Mouse (Mus musculus) layer of hippocampus, postnatal 36 days (tissue): ENCODE measurements around the gene Tnip1. TPM values are rescaled to one million over a fixed set of nuclear protein-coding genes. Genes with fewer than 3 reads are reported as not detected.
"Not testable (repeated sequence)": the region's sequence is repeated elsewhere in the genome, so short reads cannot be mapped to it uniquely, and the experiment has no call there.

Experiments used
- DNase-seq, 2 experiments: peaks; one replicate each; pipeline ENCODE4 v3.0.0; 2022
- total RNA-seq, 2 experiments: library from RNA; stranded (reverse); gene quantifications; 2 replicates each; pipeline ENCODE4 v1.2.3; 2021

Gene Tnip1
- total RNA-seq, 2 experiments from 2014 or later, result 34.2 to 36.6 TPM

DNA sequence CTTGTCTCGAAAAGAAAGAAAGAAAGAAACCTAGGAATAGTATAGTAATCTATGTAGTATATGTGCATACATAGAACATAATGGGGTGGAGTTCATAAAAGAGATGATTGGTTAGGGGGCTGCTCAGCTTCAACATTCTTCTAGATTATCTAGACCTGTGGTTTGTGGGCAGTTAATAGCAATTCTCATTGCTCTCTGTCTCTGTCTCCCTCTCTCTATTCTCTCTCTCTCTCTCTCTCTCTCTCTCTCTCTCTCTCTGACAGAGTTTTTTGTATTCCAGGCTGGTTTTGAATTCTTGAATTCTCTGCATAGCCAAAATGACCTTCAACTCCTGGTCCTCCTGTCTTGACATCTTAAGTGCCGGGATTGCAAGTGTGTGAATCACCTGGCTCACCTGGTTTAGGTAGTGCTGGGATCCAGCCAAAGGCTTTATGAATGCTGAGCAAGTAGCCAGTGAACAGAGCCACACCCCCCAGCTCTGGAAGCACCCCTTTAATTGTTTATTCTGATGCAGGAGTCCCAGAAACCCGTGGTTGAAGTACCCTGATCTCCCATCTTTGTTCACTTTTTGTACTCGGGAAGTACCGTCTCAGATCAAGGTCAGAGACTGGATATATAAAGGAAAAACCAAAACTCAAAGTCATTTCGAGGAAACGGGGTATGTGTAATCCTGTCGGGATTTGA is 8.8 kb upstream of the Tnip1 start:
- no peak for DNase-seq

DNA sequence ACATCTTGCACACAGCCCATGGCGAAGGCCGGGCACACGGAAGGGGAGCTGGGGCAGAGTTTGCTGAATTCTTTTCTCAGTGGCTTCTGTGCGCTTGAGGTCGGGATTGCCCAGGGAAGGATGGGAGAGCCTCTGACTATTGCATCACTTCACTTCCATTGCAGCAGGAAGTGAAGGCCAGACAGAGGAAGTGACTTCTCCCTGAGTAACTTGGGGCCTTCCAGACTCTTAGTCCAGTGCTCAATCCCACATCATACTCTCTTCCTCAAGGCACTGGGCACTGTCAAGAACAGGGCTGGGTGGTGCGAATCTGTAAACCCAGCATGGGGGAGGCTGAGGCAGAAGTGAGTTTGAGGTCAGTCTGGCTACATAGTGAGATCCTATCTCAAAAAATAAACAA is 2.5 kb upstream of the Tnip1 start:
- DNase-seq, result no peak

DNA sequence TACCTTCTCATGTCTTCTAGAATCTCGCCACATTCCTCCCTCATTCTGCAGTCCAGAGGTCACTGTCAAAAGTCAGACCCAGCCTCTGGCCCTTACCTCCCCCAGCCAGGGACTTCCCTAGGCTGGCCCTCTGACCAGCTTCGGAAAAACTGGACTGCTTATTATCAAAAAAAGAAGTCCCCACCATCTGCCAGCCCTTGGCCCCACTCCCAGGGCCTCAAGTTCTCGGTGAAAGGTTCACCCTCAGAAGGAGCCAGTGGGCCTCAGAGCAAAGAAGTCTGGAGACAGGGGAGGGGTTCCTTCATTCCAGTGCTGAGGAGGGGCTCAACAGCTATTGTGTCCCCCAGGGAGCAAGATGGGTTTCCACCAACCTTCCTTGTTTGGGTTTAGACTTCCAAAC is 796 bp downstream of the Tnip1 start:
- DNase-seq, result no peak

DNA sequence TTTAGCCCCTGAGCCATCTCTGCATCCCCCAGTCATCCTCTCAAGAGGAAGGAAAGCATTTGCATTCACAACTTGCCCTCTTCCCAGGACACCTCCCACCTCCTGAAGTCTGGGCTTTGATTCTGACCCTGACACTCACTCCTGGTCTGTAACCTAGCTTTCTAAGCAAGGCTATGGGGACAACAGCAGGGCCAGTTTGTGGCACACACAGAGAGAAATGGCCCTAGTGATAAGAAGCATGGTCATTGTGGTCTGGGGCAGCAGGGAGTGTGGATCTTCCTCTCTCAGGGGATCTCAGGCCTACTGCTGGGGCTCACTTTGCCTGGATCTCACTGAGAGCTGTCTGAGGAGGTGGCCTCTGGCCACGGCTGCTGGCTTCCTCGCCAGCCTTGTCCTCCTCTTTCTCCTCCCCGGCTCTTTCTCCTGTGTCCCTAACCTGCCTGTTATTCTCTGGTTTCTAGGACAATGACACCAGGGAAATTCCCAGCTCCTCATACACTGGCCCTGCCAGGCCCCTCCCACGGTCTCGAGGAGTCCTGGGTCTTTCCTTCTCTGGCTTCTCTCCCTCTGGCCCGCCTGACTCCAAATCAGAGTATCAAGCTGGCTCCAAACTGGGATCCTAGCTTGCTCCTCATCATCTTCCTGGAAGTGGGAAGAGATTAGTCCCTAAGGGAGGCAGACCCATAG is 1.4 kb downstream of the Tnip1 start:
- DNase-seq, result no peak

DNA sequence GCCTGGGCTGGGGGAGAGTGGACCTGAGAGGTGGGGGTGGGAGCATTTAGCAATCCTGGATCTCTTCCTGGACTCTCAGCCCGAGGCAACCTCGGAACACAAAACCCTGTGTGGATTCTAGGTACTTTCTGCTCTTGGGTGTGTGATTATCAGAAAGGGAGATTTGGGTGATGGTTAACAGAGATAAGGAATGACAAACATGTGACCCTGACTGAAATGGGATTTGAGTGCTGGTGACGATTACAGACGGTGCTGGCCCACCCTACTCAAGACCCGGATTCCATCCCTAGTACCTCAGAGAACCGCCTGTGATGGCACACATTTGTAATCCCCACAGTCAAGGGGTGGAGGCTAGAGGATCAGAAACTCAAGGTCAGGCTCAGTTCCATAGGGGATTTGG is 2.5 kb downstream of the Tnip1 start:
- no peak for DNase-seq

DNA sequence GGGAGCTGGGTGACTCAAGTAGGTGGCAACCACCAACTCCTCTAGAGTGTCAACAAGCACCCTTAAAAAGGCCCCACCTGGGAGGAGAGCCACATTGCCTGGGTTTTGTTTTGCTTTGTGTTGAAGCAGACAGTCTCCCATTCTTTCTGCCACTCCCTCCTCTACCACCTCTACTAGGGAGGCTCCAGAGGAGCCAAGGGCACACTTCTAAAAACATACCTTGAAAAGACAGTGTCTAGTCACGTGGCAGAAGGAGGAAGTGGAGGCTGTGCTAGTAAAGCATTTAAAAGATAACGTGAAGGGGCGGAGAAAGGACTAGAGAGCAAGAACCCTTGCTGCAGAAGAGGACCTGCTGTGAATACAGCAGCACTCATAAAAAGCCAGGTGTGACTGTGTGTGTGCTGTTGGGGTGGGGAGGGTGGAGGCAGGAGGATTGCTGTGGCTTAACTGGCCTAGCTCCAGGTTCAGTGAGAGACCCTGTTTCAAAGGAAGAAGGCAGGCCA is 4.1 kb downstream of the Tnip1 start:
- DNase-seq, result no peak

DNA sequence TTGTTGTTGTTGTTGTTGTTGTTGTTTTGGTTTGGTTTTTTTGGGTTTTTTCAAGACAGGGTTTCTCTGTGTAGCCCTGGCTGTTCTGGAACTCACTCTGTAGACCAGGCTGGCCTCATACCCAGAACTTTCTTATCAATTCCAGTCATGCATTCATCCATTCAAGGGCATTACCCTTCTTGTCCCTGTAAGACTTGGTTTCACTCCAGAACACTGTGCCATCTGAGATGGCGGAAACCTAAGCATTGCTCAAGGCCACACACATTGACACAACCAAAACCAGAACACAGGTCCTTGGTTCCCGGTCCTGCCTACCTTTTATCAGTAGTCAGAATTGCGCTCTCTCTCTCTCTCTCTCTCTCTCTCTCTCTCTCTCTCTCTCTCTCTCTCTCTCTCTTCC is 5.0 kb downstream of the Tnip1 start:
- not testable (repeated sequence) for DNase-seq

DNA sequence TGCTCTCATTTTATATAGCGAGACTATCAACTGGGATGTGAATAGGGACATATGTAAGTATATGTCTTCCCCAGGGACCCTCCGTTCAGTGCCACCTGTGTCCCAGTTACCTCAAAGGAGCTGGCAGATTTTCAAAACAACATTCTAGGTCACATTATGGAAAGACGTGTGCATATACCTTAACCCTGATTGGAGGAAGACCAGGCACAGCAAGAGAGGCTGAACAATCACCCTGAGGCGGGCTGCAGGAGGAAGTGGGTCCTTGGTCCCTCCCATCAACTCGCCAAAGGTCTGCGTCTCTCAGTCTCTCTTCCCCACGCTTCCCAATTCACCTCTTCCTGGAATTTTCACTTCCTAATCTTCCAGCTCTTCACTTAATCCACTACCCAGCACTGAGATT is 5.8 kb downstream of the Tnip1 start:
- no peak for DNase-seq

DNA sequence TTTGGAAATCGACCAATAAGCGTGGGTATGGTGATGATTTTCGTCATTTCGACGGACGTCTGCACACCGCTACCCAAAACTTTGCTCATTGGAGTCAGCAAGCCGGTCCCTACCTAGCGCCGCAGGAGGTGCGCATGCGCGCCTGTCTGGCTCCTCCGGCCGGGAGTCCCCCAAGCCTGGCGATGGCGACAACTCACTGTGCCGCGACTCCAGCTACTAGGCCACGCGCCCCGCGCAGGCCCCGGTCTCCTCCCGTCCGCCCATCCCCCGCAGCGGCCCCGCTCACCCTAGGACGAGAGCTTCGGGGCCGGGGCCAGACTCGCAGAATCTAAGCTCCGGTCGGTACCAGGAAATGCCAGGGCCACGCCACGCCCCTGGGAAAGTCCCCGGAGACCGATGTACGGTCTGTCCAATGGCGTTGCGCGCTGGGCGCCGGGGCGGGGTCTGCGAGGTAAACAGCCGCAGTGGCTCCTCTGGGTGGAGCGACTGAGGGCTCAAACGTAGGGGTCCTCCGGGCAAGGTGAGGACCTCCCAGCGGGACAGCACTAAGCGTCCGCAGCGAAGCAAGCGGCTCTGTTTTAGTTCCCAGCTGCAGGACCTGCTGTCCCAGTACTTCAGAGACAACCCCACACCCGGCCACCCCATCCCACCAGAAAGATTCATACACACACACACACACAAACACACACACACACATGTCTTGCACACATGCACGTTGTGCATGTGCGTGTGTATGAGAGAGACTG is 6.8 kb downstream of the Tnip1 start:
- peak; percentile 98 to 99 for DNase-seq

DNA sequence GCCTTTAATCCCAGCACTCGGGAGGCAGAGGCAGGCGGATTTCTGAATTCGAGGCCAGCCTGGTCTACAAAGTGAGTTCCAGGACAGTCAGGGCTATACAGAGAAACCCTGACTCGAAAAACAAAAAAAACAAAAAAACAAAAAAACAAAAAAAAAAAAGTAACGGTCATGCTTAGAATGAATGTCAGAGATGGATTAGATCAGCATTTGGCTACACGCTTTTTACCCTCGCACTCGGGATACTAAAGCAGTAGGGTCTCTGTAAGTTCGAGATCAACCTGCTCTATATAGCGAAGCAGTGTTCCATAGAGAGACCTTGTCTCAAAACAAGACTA is 7.3 kb downstream of the Tnip1 start:
- not testable (repeated sequence) for DNase-seq

DNA sequence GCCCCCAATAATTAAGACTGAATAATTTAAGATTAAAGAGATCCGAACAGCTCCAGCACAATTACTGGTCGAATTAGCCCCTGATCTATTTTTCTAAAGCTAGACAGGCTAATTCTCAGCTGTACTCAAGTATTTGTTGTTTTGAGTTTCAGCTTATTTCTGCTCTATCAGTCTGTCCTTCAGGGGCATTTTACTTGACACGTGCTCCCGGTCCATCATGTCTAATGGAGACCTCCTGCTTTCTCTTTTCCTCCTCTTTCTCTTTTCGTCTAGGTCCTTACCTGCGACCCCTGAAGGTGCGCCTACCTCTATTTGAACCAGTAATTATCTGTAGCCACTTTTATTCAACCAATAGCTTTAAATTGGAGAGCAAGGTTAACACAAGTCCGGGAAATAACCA is 8.0 kb downstream of the Tnip1 start:
- no peak for DNase-seq

DNA sequence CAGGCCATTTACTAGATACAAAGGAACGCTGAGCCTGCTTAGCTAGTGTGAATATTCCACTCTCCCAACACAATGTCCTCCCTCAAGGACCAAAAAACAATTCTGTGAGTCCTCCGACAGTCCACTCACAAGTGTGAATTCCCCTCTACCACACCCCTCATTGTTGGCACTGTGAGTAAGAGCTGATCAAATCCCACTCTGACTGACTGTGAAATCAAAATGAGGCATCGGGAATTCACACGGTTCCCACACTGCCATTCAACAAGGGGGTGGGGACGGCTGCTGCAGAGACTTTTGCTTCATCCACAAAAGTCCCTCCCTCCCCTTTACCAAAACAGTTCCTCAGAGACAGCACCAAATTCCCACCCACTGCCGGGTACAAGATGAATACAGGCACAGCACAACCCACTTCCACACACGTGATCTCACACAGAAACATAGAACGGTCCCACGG is 8.7 kb downstream of the Tnip1 start:
- peak; percentile 18 to 24 for DNase-seq

DNA sequence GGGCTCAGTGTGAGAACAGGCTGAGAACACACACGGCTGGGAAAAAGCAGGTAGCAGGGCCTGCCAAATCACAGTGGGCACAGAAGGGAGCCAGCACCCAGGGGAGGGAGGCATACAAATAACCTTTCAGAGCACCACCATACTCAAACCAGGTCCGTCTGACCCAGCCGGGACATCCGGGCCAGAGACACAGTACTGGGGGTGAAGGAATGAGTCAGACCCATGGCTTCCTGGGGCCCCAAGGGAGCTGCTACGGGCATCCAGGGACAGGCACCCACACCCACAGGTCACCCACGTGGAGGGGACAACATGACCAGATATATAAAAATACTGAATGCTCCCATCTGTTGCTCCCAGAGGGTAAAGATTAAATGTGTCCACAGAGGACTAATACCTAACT is 10.1 kb downstream of the Tnip1 start:
- no peak for DNase-seq

DNA sequence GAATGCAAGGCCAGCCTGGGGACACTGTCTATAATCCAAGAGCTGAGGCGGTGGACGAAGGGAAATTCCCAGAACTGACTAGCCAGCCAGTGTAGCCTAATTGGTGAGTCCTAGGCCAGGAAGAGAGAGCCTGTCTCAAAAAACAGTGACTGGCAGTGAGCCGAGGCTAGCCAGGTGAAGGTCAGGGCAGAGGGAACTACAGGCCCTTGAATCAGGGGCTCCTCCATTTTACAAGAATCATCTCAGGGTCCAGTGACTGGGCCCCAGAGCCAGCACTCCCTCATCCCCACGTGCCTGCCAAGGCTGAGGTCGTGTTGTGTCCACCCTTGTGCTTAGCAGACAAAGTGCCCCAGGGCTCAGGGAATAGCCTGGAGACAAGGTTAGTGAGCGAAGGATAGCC is 12.0 kb downstream of the Tnip1 start:
- no peak for DNase-seq

DNA sequence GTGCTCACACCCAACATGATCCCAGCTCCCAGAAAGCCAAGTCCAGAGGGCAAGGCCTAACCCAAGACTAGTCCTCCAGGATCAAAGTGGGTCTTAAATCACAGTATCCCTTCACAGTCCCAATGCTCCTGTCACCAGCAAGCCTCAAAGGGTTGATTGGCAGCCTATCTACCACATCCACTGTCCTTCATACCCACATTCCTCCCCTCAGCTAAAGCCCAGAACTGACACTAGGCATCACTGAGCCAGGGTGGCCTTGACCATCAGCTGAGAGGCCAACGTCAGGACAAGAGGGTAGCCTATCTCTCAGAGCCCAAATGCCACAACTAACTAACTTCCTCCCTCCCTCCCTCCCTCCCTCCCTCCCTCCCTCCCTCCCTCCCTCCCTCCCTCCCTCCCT is 13.0 kb downstream of the Tnip1 start:
- no peak for DNase-seq

DNA sequence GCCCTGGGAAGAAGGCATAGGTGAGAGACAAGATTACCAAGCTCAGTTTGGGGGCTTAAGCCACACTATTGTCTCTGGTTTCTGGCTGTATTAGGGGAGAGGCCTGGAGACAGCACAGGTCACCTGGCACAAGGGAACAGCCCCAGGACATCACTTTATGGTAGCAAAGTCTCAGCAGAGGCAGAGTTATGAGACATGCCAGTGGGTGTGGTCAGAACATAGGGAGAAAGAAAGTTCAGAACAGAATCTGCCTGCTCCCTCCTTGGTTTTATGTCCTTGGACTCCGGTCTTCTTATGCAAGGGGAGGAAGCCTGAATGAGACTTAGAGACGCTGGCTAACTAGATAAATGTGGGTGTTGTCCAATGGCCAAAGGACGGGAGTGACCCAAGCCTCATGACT is 18.0 kb downstream of the Tnip1 start:
- DNase-seq, result no peak

DNA sequence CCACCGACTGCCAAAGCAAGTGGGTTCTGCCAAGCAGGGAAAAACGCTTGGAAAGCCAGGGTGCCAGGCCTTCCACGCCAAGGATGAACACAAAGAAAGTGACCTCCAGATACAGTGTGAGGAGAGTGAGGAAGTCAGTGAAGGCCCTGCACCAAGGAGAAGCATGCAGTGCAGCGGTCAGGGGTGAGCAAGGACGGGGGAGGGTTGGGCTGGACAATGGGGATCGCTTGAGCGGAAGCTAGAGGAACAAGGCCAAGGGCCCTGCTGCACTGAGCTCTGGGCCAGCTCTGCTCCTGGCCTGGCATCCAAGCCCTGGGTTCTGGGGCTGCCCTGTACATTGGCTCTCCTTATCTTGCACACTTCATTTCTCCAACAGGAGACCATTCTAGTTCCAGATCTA is 22.7 kb downstream of the Tnip1 start:
- DNase-seq, result peak in 1 of 2 experiments; percentile 19

DNA sequence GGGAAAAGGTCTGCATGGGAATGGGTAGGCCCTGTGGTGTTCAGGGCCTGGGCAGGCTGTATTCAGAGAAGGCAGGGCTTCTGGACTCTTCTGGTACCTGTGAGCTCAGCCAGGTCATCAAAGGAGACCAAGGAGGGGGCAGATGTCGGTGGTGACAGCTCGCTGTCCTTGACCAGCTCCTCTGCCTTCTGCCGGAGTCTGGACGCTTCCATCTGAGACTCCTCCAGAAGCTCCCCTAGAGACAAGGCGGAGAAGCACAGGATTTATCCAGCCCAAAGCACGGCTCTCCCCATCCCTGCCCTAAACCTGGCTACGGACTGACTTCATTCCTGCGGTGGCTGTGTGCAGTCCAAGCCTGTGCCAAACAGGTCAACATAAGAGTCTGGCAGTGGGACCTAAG is 23.2 kb downstream of the Tnip1 start:
- DNase-seq, result no peak

DNA sequence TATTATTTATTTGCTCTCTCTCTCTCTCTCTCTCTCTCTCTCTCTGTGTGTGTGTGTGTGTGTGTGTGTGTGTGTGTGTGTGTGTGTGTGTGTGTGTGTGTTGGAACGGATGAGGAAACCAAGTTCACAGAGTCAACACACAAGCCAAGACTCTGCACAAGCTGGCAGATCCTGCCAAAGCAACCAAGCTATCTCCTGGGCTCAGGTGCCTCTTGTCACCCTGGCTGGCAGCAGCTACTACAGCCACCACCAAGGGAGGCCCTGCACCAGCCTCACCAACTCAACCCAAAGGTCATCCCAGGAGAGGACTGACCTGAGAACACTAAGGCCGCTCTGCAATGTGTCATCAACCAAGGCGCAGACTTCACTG is 26.0 kb downstream of the Tnip1 start:
- DNase-seq, result no peak

DNA sequence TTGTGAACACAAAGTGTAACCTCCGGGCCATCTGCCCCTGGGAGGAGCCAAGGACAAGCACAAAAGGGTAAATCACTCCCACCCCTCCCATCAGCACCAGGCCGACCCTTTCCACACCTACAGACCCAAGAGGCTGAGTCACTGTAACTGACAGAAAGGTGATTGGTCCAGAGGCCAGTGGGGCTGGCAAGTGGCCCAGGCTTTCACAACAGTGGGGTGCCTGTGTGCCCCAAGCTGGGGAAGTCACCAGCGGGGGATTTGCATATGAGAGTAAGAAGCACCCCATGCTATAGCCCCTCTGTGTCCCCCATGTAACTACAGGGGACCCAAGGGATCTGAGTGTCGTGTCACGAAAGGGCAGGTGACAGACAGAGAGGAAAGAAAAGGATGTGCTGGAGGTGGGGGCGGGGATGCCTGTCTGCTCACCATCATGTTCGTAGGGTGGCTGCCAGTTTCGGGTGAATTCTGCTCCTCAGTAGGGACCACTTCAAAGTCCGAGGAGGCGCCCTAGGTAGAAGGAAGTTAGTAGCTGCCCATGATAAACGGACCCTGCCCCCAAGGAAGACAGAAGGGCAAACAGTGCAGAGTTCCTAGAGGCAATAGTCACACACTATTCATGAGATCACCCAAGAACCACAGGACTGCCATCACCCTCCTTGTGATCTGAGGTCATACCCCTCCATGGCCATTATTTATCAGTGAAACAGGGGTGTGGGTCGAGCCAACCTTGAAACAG is 26.5 kb downstream of the Tnip1 start:
- DNase-seq, result no peak

DNA sequence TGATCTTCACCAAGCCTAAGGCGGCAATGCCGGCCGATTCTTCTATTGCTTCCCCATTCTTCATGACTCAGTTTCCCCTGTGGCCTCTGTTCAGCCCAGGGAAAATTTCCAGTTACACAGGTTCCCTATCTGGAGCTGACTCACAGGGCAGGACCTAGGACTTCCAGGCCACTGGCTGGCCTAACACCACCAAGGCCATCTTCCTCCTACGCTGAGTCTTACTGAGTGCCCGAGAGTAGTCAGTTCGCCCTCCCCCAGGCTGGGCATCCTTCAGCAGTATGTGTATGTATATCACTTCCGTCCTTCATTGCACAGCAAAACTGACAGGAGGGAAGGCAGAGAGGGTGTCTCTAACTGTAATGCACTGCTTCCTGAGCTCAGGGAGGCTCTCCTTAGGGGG is 28.5 kb downstream of the Tnip1 start:
- no peak for DNase-seq

DNA sequence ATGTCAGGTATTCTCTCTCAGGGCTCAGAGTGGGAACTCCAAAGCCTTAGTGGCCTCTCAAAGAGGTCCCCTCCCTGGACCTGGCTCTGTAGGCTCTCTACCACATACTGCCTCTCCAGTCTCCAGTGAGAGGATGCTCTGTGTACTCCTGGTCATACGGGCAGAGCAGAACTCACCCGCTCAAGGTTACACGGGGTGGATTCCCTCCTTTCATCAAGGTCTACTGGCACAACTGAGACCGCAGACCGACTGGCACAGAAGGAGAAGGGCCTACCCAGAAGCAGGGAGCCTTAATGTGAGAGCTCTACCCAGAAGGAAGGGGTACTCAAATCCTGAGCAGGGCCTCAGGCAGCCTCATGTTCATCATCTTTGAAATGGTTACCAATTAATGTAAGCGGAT is 30.2 kb downstream of the Tnip1 start:
- no peak for DNase-seq
